Mouse (Mus musculus): ENCODE measurements around the gene Actn1.

GRCm38 (mm10) chr12:80168736-80169135, 91.4 kb downstream of the Actn1 start:
- no peak for TF ChIP-seq CTCF (IDR thresholded peaks at IDR 0.05; ENCODE audit: low read depth)
- no peak for TF ChIP-seq EP300 (IDR thresholded peaks at IDR 0.05; ENCODE audit: low read depth)

All from liver, postnatal 0 days (tissue).